Mouse (Mus musculus) limb, embryonic 14.5 days (tissue): ENCODE measurements around the gene Napsa. TPM values are rescaled to one million over a fixed set of nuclear protein-coding genes. Genes with fewer than 3 reads are reported as not detected.

ENCODE experiments used
- ATAC-seq: fragments of 200-750 bp; cut with Nextera tagmentation; 2 replicates; pipeline ENCODE4 v1.8.0; 2017; ENCODE audit warnings: low read depth, moderate number of reproducible peaks, moderate TSS enrichment; ENCODE audit not compliant: low FRiP score
- DNase-seq: peaks from one replicate; pipeline ENCODE4 v3.0.0-alpha.2; 2015; ENCODE audit warnings: low spot score
- H3K27ac ChIP-seq: fragments of 300-500 bp; sonication (generic); replicated peaks from 2 replicates; pipeline ENCODE4 v1.5.1; 2014; ENCODE audit warnings: low read depth, mild to moderate bottlenecking, low read length, moderate library complexity, mixed read lengths
- H3K27me3 ChIP-seq: fragments of 300-500 bp; sonication (generic); 2 replicates; pipeline ENCODE4 v1.6.1; 2014; ENCODE audit warnings: low read length, mixed read lengths; ENCODE audit not compliant: control insufficient read depth, insufficient read depth
- H3K36me3 ChIP-seq: fragments of 300-500 bp; sonication (generic); 2 replicates; pipeline ENCODE4 v1.6.1; 2014; ENCODE audit warnings: mild to moderate bottlenecking, low read length, moderate library complexity, mixed read lengths; ENCODE audit not compliant: control insufficient read depth, insufficient read depth
- H3K4me1 ChIP-seq: fragments of 300-500 bp; sonication (generic); 2 replicates; pipeline ENCODE4 v1.6.1; 2014; ENCODE audit warnings: antibody characterized with exemption, low read length, mixed read lengths; ENCODE audit not compliant: control insufficient read depth, insufficient read depth
- H3K4me2 ChIP-seq: fragments of 300-500 bp; sonication (generic); replicated peaks from 2 replicates; pipeline ENCODE4 v1.6.1; 2014; ENCODE audit warnings: low read depth, mild to moderate bottlenecking, low read length, moderate library complexity; ENCODE audit not compliant: severe bottlenecking
- H3K4me3 ChIP-seq: fragments of 300-500 bp; sonication (generic); replicated peaks from 2 replicates; pipeline ENCODE4 v1.5.1; 2014; ENCODE audit warnings: low read length
- H3K9ac ChIP-seq: fragments of 300-500 bp; sonication (generic); 2 replicates; pipeline ENCODE4 v1.6.1; 2014; ENCODE audit warnings: mild to moderate bottlenecking, low read depth, low read length, moderate library complexity; ENCODE audit not compliant: severe bottlenecking
- H3K9me3 ChIP-seq: fragments of 300-500 bp; sonication (generic); 2 replicates; pipeline ENCODE4 v1.6.1; 2016; ENCODE audit warnings: low read length; ENCODE audit not compliant: control insufficient read depth
- POLR2A ChIP-seq: fragments of 200-500 bp; IDR thresholded peaks from 2 replicates; pipeline ENCODE4 v1.8.0; 2012; ENCODE audit warnings: inconsistent platforms, mild to moderate bottlenecking, moderate library complexity, borderline replicate concordance; ENCODE audit not compliant: insufficient read depth, insufficient read length; ENCODE audit errors: extremely low read depth
- WGBS: fragments of 180-500 bp; shearing (Covaris S2); extraction: QIAGEN DNeasy Blood & Tissue Kit; methylation state at CpG from one replicate; pipeline ENCODE4 v1.1.7; 2014; 5-methylcytosine and 5-hydroxymethylcytosine counted together
- polyA plus RNA-seq, 2 experiments: library from polyadenylated mRNA; depleted of rRNA in 1 of 2; stranded (reverse) in 1 of 2; unstranded in 1 of 2; fragments of >200 nt; fragmentation: Nextera tagmentation in 1 of 2; extraction: Ambion mirVana in 1 of 2; gene quantifications; 2 replicates each; pipeline versions ENCODE4 v1.2.1 to v1.2.3; 2012 to 2014

The Napsa gene
- polyA plus RNA-seq (2012; rRNA removed) (1.4 and 1.5 TPM in 2 replicates), polyA plus RNA-seq (2014; fragmentation: Nextera tagmentation; extraction: Ambion mirVana) (2.2 and 2.3 TPM in 2 replicates)

DNA sequence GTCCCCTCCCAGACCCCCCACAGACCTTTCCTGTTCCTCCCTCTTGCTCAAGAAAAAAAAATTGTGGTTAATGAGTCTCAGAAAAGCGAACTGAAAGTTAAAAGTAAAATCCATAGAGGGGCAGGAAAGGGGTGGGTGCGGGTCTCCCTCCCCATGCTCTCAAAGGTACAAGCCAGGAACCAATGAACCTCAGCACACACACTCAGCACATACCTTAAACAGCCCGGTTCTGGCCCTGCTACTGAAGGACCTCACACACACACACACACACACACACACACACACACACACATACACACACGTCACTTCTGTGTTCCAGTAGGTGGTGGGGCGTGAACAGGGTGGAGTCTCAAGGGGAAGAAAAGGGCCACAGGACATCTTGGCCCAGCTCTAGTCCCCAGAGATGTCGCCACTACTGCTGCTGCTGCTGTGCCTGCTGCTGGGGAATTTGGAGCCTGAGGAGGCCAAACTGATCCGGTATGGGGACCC lies at the start of gene Napsa:
Gene Napsa, plus strand, starts transcription at position 168 of the 489 bp plus-strand sequence.
- 40% methylated on average over 7 of the region's 7 CpGs for WGBS
- no peaks in the 10 kb centered on the region for H3K27me3 ChIP-seq
- no peak within 1 kb of the TSS for H3K9ac ChIP-seq
- DNase-seq (no peak), ATAC-seq (no peak)
- no peak for TF ChIP-seq POLR2A
- H3K4me2 ChIP-seq, result no peak within 1 kb of the TSS
- H3K4me1 ChIP-seq, result no peaks in the 10 kb centered on the region
- no peak within 1 kb of the TSS for H3K4me3 ChIP-seq
- H3K9me3 ChIP-seq, result no peaks in the 10 kb centered on the region
- no peak within 1 kb of the TSS for H3K27ac ChIP-seq
- no peaks in the 10 kb centered on the region for H3K36me3 ChIP-seq

DNA sequence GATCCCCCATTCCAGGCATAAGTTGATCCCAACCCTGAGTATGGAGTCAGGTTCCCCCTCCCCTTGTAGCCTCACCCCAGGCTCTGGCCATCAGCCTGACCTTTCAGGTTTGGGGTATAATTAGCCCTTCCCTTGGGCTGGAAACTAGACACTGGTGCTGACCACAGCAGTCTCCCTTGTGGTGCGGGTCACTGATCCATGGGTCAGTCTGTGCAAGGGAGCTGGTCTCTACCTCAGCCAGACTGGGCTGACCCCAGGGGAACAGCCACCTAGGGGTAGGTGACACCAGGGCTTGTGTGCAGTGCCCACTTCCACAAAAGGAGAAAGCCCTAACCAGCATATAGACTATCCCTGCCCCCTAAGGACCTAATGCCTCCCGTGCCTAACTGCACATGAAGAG lies 49.1 kb upstream of the Napsa start:
- Histone ChIP-seq H3K36me3 (no peaks in the 10 kb centered on the region), H3K27me3 (peaks cover 58% of the 10 kb centered on the region), H3K27ac (no peak overlapping the region), H3K4me3 (no peak overlapping the region), H3K4me1 (peaks cover 4% of the 10 kb centered on the region), H3K9me3 (no peaks in the 10 kb centered on the region), H3K9ac (no peak overlapping the region), H3K4me2 (no peak overlapping the region)
- no peak for DNase-seq
- TF ChIP-seq POLR2A, result no peak
- 76% methylated on average over 2 of the region's 2 CpGs for whole genome bisulfite sequencing
- ATAC-seq, result no peak

DNA sequence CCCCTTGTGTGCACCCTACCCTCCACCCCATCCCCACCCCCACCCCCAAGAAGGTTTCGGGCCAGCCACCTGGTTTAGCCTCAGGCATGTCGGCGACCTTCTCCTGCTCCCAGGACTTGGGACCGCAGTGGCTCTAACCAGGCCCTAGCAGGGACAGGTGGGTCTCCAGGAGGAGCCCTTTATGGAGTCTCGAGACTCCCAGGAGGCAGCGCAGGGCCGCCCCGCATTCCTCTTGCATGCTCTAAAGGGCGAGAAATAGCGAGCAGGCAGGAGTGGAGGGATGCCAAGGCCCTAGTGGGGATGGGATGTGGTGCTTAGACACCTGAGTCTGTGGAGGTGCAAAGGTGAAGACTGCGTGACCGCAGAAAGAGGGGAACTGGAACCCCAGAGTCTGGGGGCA lies 47.7 kb upstream of the Napsa start, which contains the start of gene Mybpc2:
Gene Mybpc2, minus strand, starts transcription at position 155 of the 400 bp plus-strand sequence.
- no peak for ATAC-seq
- no peak for TF ChIP-seq POLR2A
- H3K27ac ChIP-seq, result no peak within 1 kb of the TSS
- H3K4me1 ChIP-seq, result peaks cover 7% of the 10 kb centered on the region
- H3K4me3 ChIP-seq, result no peak within 1 kb of the TSS
- H3K9ac ChIP-seq, result no peak within 1 kb of the TSS
- no peaks in the 10 kb centered on the region for H3K36me3 ChIP-seq
- peaks cover 62% of the 10 kb centered on the region for H3K27me3 ChIP-seq
- no peaks in the 10 kb centered on the region for H3K9me3 ChIP-seq
- H3K4me2 ChIP-seq, result no peak within 1 kb of the TSS
- DNase-seq, result no peak
- WGBS, result 20% methylated on average over 12 of the region's 12 CpGs

DNA sequence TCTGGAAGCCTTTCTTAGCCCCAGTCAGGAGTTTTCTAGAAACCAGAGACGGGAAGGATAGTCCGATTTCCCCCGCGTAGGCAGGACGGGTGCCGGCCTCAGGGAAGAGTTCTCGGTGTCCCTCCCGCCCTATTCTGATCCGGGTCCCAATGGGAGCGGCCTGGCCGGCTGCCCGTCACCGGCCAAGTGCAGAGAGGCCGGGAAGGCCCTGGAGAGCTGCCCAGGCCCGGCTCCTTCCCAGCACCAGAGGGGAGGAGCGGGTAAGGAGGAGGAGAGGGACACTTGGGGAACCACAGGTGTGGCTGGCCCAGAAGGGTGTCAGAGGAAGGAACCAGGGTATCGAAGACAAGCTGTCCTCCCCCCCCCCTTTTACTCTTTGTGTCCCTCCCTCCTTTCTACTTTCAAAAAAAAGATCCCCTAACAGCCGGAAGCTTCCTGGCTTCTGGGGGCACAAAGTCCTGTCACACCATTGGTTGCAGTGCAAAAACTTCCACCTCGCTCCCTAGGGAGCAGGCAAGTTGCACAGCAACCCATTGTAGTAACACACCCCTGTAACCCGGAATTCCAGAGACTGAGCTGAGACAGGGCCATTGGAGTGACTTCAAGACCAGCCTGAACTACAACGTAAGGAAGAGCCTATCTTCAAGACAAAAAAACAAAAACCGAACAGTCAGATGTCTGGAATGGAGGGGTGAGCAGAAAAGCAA lies 46.9 kb upstream of the Napsa start:
- no peaks in the 10 kb centered on the region for H3K36me3 ChIP-seq
- no peaks in the 10 kb centered on the region for H3K9me3 ChIP-seq
- no peak overlapping the region for H3K4me2 ChIP-seq
- H3K27ac ChIP-seq, result no peak overlapping the region
- peaks cover 65% of the 10 kb centered on the region for H3K27me3 ChIP-seq
- H3K4me1 ChIP-seq, result peaks cover 7% of the 10 kb centered on the region
- DNase-seq (no peak), ATAC-seq (no peak)
- TF ChIP-seq POLR2A, result no peak
- no peak overlapping the region for H3K9ac ChIP-seq
- H3K4me3 ChIP-seq, result no peak overlapping the region
- WGBS, result 12% methylated on average over 21 of the region's 22 CpGs

DNA sequence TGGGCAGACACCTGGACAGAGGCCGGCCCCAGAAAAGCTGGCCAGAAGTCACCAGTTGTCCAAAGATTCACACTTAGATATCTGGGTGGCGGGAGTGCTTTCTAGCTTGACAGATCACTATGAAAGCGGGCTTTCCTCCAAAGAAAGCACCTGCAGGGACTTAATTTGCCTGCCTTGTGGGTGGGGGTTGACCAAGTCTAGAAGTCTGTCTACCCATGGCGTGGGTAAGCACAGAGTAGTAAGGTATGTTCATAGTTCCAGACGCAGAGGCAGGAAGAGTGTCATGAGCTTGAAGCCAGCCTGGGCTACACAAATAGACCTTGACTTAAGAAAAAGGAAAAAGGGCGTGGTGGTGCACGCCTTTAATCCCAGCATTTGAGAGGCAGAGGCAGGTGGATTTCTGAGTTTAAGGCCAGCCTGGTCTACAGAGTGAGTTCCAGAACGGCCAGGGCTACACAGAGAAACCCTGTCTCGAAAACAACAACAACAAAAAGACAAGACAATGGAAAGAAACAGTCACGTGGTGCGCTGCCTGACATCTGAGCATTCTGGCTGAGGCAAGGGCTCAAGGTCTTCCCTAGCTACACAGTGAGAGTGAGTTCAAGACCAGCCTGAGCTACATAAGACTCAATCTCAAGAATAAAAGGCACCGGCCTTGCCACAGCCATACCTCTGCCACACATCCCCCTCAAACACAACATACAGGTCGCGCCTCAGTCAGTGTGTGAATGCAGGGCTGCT lies 45.6 kb upstream of the Napsa start:
- no peak overlapping the region for H3K9ac ChIP-seq
- no peak for TF ChIP-seq POLR2A
- H3K4me3 ChIP-seq, result no peak overlapping the region
- no peak overlapping the region for H3K4me2 ChIP-seq
- no peaks in the 10 kb centered on the region for H3K36me3 ChIP-seq
- no peak overlapping the region for H3K27ac ChIP-seq
- 86% methylated on average over 14 of the region's 14 CpGs for WGBS
- H3K27me3 ChIP-seq, result peaks cover 55% of the 10 kb centered on the region
- no peak for DNase-seq
- H3K4me1 ChIP-seq, result peaks cover 7% of the 10 kb centered on the region
- no peaks in the 10 kb centered on the region for H3K9me3 ChIP-seq
- no peak for ATAC-seq
